Mouse (Mus musculus) kidney, adult 18-20 months (tissue): ENCODE results near the gene Tmem163.

Experiments used
- DNase-seq: peaks from one replicate; pipeline ENCODE4 v3.0.0; 2021

The Tmem163 gene

DNA sequence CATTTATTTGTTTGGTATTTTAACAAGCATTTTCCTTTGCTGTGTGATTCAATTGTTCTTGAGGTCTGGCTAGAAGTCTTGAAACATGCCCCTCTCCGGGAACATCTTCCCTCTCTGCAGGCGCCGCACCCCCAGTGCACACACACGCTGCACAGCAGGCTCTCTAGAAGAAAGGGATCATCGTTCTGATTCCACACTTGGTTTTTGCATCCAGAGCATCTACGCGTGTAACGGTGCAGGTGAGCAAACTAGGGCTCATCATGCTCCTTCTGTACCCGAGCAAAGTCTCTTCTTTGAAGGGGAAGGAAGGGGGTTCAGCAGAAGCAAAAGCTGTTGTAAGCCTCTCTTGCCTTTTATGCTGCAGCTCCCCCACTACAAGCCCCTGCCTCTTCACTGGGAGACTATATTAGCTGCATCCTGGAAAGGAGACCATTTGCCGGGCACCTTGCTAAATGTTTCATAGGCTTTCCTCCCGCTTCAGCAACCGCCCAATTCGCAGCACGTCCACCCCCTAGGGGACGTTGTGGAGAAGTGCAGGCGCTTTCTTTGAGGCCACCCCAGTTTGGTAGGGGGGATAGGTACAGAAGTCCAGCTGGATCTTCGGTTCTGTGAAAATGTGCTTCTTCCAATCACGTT, at the start of gene Tmem163:
Tmem163 (minus strand) TSS at position 51 of the 636 bp plus-strand sequence.
- DNase-seq = peak; percentile 21

DNA sequence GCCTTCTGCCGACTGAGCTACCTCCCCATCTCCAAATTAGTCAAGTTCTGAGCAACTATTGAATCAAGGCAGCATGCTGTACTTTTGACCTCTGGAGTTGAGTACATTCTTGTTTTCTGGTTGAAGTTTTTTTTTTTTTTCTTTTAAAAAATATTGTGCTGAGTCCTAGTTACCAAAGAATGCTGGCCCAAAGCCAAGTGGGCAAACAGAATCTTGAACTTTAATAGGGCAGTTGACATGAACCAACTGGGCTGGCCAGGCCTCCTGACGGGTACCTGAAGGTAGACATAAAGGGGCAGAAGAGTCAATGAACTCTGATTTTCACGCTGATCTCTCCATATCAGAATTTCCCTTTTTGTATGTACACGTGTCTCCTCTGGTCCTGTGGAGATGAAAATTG, 49.7 kb upstream of the Tmem163 start, which contains the start of gene Acmsd:
Acmsd (plus strand) TSS at position 318 of the 400 bp plus-strand sequence.
- DNase-seq = peak; percentile 75

DNA sequence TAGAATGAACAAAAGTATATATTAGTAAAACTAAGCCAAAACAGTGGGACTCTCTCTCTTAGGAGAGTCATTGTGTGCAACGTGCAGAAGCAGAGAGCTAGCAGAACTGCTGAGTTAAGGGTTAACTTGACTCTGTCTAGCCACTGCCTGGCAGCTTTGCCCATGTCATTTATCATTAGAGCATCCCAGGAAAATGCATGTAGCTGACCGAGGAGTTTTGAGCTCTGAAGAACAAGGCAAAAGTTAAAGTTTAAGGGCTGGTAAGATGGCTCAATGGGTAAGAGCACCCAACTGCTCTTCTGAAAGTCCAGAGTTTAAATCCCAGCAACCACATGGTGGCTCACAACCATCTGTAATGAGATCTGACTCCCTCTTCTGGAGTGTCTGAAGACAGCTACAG, 44.2 kb upstream of the Tmem163 start:
- DNase-seq = peak; percentile 44

DNA sequence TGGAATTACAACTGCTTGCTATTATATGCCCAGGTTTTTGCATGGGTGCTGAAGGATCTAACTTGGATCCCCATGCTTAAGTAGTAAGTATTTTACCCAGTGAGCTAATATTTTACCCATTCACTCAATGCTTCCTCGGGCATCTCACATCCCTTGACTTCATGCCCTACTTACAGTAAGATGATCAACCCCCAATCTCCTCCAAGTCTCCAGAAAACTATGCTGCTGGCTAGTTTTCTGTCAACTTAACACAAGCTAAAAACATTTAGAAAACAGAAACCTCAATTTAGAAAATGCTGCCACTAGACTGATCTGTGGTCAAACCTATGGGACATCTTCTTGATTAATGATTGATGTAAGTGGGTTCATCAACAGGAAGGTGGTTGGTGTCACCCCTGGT, 38.9 kb upstream of the Tmem163 start:
- no peak for DNase-seq

DNA sequence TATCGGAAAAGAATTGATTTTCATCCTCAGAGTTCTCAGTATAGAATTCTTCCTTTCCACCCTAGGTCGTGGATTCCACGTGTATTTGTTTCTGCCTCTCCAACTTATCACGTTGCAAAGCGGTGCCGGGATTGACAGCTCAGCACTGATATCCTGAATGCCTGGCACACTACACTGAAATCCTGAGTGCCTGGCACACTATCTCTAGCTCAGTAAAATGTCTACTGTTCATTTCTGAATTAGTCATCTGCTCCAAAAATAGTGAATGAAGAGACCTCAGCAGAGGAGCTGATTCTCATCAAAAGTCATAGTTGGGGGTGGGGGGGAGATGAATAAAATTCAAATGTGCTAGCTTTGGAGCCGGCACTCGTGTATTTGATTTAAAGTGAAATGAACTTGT, 37.1 kb upstream of the Tmem163 start:
- DNase-seq = no peak

DNA sequence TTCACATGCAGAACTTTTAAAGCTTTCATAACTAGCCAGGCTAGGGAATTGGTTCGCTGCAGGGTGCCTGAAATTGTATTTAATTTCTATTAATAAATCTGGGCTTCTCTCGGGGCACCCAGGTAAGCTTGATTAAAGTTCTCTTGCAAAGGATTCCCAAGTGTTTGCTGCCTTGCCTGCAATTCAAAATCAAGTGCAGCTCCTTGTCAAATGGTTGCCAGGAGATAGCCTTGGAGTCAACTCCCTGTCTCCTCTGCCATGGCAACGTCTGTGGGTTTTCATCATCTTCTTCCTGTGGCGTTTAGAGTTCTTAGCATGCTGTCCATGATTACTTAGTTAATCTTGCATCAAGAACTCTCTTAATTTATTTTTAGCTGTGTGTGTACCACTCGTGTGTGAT, 26.9 kb upstream of the Tmem163 start:
- DNase-seq = no peak

DNA sequence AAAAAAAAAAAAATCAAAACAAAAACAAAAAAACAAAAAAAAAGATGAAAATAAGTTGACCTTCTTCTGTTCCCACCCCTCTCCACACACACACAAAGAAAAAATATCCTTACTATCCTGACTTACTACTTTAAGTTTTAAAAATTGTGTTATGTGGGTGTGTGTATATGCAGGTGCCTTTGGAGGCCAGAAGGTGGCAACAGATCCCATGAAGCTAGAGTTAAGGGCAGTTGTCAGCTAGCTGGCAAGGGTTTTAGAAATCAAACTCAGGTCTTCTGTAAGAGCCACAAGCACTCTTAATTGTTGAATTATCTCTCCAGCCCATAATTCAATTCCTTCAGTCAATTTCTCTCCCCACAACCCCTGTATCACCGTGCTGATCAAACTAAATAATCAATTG, 22.8 kb upstream of the Tmem163 start:
- DNase-seq = no peak

DNA sequence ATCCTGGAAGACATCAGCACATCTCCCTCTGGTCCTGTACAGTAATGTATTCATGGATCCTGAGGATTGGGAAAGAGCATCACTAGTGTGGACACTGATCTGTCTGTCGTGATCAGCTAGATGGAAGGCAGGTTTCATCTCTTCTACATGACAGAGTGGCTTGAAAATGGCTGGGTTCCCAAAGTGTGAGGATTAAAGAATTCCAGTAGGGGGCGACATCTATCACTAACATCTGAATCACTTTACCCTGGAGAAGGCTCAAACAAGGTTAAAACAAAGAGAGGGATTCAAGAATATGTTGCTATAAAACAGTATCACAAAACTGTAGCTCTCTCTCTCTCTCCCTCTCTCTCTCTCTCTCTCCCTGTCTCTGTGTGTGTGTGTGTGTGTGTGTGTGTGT, 17.2 kb upstream of the Tmem163 start:
- no peak for DNase-seq

DNA sequence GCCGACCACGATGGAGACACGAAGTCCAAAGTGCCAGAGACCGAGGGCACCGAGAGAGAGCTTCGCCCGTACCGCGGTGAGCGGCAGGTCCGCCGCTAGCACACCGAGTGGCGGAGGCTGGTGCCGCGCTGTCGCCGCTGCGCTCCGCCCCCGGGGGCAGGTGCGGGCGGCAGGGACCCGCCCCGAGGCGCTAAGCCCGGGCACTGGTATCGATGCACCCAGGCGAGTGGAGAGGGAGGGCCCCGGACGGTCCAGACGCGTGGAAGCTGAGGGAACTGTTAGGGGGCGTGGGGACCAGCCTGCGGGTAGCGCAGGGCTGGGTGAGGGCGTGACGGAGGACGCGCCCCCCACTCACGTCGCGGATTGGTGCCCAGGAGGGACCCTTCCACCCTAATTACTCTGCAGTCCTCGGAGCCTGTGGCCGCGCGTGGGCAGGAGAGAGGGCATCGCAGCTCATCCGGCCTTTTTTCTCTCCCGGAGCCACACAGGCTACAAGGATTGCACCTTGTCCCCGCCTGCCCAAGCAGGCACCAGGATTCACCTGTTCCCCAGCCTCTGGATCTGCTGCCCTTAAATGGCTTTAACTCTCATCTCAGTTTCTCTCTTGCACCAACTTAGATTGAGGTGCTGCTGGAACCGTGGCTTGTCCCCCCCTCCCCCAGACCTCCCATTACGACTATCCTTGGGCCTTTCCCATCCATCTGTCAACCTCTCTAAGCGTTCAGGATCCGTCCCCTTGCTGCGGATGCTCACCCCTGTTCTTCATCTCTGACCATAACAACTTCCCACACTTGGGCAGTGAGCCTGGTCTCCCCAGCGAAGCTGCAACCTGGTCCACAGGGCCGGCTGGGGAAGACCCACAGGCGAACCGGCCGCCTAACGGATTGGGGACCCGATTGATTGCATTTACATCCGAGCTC, 1.4 kb downstream of the Tmem163 start:
- DNase-seq = peak; percentile 43

DNA sequence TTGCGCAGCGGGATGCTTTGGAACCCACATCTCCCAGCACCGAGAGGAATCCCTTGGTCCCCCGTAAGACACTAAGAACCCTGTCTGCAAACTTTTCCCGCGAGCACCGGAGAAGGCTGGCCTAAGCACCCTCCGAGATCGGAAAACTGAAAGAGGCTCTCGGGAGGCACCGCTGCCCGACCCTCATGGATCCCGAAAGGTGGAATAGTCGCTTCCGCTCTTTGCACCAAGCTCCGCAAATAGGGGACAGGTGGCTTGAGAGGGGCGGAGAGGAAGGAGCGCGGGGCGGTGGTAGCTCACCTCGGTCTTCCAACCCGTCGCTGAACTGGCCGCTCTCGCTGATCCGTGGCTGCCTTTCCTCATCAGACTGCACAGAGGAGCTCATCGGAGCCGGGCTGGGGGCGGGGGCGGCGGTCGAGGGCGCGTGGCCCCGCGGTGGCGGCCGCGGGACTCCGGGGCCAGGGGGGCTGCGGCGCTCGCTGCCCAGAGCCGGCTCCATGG, 2.2 kb downstream of the Tmem163 start:
- peak; percentile 32 for DNase-seq

DNA sequence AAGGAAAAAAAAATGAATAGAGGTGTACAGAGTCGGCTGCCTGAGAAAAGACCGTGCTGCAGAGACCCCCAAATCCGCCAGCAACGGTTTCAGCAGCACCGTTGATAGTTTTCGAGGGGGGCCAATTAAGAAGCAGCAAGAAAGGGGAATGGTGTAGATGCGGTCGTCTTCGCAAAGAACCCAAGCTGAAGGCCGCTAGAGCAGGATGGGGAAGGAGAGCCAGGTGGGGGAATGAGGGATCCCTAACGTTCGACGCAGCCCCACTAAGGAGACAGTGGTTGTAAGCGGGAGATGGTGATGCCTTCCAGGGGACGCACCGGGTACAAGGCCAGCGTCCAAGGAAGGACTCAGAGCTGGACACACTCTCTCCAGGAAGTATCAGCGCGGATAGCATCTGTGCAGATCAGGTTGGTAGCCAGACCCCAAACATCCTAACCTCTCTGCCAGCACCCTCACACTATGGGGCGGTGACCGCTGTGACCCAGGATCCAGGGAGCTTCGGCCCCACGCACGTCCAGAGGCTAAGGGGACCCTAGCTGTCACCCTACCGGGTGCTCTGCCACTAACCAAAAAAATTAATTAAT, 2.7 kb downstream of the Tmem163 start:
- DNase-seq = no peak

DNA sequence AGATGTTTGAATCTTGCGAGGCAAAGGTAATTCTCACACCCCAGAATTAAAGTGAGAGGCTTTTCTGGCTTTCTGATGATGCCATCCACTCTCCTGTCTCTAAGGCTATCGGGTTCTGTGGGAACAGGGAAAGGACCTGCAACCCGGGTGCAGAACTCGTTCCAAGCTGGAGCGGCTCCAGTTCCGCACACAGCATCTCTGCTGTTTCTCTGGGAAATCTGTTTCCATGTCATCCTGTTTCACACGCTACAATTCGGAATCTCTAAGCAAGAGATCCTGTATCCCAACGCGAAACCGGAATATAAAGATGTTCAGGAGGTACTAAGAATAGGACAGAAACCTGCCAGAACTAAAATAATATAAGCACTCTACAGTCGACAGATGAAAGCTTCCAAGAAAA, 3.2 kb downstream of the Tmem163 start:
- DNase-seq = no peak

DNA sequence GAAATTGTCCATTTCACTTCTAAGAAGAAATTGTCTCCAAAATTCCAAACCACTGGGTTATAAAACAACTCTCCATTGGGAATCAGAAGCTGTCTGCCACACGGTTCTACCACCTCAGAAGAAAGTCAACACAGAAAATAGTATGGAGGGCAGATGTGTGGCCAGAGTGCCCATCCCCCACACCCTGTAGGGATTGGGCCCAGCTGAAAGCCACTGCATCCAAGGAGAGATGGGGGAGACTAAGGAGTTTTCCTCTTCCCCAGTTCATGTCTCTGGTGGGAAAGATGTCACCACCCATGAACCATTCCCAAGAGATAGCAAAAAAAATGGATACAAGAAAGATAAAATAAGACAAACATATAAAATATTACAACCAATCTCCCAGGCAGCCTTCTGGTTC, 4.1 kb downstream of the Tmem163 start:
- DNase-seq = no peak

DNA sequence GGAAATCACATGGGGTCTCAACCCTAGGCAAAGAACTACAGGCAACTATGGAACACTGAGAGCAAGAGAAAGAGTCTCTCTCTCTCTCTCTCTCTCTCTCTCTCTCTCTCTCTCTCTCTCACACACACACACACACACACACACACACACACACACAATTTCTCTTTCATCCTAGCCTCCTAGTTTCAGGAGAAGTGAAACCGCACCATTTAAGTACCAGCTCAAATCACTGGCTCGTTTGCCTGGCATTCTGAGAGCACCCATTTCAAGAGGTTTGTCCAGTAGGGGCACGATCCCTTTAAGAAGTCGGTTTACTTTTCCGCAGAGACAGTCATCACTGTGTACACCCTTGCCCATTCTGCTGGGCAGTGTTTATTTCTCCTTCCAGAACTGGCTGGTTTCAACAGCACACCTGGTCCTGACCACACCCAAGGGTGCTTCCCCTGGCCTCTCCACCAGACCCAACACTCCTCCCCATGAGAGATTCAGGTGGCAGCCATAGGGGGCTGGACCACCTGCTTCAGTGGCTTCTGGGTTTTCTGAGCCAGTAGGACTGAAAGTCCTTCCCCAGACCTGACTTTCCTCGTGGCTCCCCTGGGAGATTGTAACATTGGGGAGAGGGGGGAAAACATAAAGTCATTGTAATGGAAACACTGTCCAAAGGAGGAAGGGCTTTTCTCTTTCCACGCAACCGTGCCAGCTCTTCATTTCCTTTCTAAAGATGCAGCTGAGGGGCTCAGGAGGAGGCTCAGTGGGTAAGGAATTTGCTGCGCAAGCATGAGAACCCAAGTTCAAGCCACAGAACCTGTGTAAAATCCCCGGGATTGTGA, 5.9 kb downstream of the Tmem163 start:
- no peak for DNase-seq

DNA sequence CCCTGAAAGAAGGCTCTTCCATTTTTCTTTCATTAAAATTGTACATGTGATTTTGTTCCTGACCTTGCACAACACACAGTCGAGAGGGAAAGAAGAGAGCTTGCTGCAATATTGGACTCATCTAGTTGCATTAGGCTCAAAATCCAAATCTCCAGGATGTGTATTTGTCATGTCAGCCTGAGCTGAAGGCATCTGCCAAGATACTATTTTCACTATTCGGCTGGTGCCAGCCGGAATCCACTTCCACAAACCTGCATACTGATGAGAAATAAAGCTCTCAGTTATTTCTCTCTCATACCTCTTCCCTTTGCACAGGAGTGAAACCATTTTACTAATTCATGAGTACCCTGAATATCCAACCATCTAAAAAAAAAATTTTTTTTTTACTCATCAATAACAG, 11.2 kb downstream of the Tmem163 start:
- no peak for DNase-seq

DNA sequence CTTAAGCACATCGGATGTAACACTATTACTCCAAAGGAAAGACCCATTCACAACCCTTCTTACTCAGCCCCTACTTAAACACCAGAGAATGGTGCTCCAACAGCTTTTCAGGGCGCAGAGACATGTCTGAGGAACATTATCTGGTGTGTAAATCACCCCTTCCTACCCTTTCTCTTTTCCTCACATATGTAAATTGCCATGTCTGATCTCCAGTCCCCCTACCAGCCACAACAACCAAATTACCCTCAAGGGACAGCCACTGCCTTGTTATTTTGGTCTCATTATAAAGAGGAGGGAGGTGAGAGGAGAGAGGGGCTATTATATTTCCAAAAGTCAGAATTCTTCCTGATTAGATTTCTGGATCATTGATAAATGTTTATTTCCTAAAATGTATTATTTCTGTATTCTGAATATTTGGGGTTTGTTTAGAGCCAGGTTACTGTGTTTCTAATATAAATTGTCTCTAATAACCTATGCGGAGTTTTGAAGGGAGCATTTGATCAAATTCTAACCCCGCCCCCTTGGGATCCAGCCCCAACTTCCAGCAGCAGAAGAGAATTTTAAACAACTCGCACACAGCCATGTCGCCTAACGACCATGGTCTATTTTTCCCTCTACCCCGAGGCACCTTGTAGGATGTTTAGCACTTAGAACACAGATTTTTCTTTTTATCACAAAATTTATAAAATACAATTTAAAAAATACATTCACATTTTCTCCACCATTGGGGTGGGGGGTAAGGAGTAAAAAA, 12.1 kb downstream of the Tmem163 start:
- no peak for DNase-seq

DNA sequence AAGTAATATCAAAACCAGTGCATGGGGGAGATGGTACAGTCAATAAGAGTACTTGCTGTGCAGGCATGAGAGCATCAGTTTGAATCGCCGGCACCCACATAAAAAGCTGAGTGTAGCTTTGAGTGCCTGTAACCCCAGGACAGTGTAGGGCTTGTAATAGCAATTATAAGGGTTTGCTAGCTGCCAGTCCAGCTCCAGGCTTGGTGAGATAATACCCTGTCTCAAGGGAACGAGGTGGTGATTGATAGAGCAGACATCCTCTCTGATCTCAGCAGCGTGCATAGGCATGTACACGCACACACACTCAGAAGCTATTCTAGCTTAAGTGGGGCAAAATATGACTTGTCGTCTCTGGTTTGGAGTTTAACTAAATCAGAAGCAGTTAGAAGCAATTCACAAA, 13.1 kb downstream of the Tmem163 start:
- DNase-seq = no peak

DNA sequence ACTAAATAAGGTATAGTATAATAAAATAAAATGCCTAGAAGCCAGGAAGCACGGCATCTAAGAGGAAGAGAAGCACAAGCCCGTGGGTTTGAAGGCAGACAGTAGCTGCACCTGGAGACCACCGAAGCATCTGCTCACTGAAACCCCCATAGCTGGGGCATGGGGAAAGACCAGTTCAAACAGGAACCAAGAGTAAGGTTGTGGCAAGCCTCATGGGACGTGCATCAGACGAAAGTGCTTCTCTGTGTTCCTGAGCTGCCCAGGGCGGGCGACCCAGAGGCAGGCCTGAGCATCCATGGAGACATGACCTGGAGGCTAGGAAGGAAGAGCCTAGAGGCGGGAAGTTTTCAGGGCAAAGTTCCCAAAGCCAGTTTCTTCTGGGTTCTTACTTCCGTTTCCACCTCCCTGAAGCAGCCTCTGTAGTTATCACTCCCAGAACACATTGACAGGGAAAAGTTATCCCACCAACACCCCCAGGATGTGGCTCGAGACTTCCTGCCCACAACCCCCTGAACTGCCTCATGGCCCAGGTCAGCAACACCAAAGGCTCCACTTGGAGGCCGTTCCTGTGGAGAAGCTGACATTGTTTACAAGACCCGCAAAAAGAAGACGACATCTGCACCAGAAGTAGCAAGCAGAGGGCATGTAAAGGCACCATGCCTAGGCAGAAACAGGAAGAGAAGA, 16.8 kb downstream of the Tmem163 start:
- DNase-seq = no peak

DNA sequence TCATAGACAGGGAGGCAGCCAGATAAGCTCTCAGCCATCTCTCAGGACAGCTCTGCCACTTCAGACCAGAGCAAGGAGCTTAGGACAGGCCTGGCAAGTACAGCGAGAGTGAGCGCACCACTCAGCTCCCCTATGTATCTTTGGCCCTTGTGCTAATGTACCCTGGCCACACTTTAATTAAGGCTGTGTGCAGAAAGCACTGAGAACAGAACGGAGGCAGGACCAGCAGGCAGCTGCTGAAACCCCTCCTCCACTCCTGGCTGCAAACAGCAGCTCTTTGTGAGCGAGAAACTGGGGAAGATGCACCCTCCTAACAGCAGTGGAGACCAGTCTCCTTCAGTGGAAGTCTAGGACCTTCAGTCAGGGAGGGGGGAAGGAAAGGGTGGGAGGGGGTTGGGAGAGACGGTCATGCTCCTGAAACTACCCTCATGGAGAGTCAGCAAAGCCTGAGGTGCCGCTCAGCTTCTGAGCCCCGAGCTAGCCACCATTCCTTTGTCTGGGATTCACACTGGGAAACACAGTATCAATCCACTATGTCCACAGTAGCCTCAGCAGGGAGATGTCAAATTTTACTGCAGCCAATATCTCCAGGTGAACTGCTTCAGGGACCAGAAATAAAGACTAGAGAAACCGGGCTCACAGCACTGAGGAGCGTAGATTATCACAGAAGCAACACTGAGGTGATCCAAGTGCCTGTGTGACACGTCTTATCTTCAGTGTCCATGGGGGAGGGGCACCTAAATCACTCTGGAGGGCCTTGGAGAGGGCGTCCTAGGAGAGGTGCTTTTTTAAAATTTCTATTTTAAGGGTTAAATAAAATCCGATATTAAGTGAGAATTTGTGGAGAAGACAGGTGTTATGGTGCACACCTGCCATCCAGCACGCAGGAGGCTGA, 18.0 kb downstream of the Tmem163 start:
- no peak for DNase-seq

DNA sequence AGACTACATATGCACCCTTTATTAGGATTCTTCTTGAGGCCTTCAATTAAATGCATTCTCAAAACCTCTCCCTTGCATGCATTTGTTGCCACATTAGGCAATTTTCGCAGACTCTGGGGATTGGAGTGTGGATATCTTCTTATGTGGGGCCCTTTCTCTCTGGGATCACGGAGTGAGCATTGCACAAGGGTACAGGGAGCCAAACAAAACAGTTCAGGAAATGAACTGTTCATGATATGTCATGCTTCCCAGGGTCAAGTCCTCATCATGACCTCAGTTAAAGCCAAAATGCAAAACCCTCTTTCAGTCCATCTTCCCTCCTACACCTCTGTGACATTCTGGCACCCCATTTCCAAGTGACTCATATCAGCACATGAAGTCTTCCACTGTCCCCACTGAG, 27.8 kb downstream of the Tmem163 start:
- no peak for DNase-seq
